Mouse (Mus musculus): ENCODE results near the gene Shd.

DNA sequence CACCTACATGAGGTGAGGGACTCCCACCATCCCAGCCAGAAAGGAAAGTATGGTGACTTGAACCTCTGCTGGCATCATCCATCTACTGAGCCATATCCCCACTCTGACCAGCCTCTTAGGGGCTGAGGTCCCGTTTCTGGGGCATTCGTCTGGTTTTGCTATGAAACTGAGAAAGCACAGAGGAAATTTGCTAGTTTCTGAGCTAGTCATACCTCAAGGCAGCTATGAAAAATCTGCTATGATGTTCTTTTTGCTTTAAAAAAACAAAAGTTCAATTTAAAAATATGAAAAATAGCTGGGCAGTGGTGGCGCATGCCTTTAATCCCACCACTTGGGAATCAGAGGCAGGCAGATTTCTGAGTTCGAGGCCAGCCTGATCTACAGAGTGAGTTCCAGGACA, 21.6 kb upstream of the Shd start:
- TF ChIP-seq CTCF (IDR thresholded peaks at IDR 0.05; ENCODE audit: borderline replicate concordance, insufficient read depth, low read depth, low read length) (no peak), POLR2A (IDR thresholded peaks at IDR 0.05; ENCODE audit: borderline replicate concordance, insufficient read depth, low read length) (no peak)
